Mouse (Mus musculus): ENCODE data around the gene Ubash3a. TPM values are rescaled to one million over a fixed set of nuclear protein-coding genes. Genes with fewer than 3 reads are reported as not detected.
"Not testable (repeated sequence)": the region's sequence is repeated elsewhere in the genome, so short reads cannot be mapped to it uniquely, and the experiment has no call there.

Ubash3a gene
- polyA plus RNA-seq, 1 experiment from 2014 or later, result 0.42 TPM

GRCm38 (mm10) chr17:31267138-31267537, 59.5 kb downstream of the Ubash3a start:
- no peak overlapping the region for H3K4me3 ChIP-seq
- whole genome bisulfite sequencing, result 82% methylated on average over 4 of the region's 4 CpGs
- no peak overlapping the region for H3K27ac ChIP-seq
- H3K9me3 ChIP-seq, result no peaks in the 10 kb centered on the region
- H3K4me1 ChIP-seq, result peaks cover 23% of the 10 kb centered on the region
- DNase-seq (ENCODE audit: extremely low spot score, low spot score), result no peak
- no peaks in the 10 kb centered on the region for H3K36me3 ChIP-seq (replicated peaks)
- no peaks in the 10 kb centered on the region; the same call in 1 of the 2 replicates for H3K27me3 ChIP-seq (ENCODE audit: poor library complexity, severe bottlenecking)

DNA sequence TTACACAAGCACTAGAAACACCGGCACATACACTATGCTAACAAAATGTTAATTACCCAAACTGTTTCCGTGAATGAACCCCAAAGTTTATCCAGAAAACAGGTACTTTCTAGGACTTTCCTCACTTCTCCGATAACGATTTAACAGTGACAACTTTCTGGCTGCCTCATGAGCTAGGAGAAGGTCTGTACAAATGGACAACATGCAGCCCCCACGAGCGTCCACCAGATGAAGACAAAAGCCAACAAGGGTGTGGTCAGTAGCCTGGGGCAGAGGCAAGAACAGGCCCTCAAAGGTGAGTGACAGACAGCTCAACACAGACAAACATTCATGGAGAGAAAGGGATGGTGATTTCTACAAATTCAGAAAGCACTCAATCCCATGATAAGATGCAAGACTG, 59.9 kb downstream of the Ubash3a start:
- no peaks in the 10 kb centered on the region for H3K36me3 ChIP-seq (replicated peaks)
- H3K27me3 ChIP-seq (ENCODE audit: poor library complexity, severe bottlenecking), result no peaks in the 10 kb centered on the region; the same call in 1 of the 2 replicates
- WGBS, result 85% methylated on average over 6 of the region's 6 CpGs
- H3K27ac ChIP-seq, result no peak overlapping the region
- no peaks in the 10 kb centered on the region for H3K9me3 ChIP-seq
- DNase-seq (ENCODE audit: extremely low spot score, low spot score), result no peak
- no peak overlapping the region for H3K4me3 ChIP-seq
- H3K4me1 ChIP-seq, result peaks cover 23% of the 10 kb centered on the region

DNA sequence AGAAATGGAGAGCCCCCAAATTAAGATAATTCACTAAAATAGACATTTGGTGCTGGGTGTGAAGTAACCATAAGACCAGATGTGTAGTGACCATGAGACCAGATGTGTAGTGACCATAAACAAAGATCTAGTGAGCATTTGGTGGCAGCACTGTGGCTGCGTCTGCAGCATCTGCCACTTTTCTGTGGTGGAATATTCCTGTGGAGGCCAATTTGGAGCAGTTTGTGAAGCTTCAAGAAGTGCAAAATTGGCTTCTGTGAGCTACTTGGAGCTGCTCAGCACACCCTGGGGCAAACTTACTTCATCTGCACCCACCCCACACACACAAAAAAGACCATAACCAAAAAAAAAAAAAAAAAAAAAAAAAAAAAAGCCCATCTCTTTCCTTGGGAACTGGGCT, 60.3 kb downstream of the Ubash3a start:
- H3K36me3 ChIP-seq (replicated peaks), result no peaks in the 10 kb centered on the region
- no peak overlapping the region for H3K4me3 ChIP-seq
- H3K27ac ChIP-seq, result no peak overlapping the region
- H3K27me3 ChIP-seq (ENCODE audit: poor library complexity, severe bottlenecking), result no peaks in the 10 kb centered on the region; the same call in 1 of the 2 replicates
- DNase-seq (ENCODE audit: extremely low spot score, low spot score), result no peak
- WGBS, result 86% methylated on average over 1 of the region's 1 CpGs
- no peaks in the 10 kb centered on the region for H3K9me3 ChIP-seq
- H3K4me1 ChIP-seq, result peaks cover 23% of the 10 kb centered on the region

GRCm38 (mm10) chr17:31269761-31270160, 62.1 kb downstream of the Ubash3a start:
- Histone ChIP-seq H3K36me3 (replicated peaks) (no peaks in the 10 kb centered on the region), H3K9me3 (no peaks in the 10 kb centered on the region), H3K27ac (no peak overlapping the region), H3K27me3 (ENCODE audit: poor library complexity, severe bottlenecking) (no peaks in the 10 kb centered on the region; the same call in 1 of the 2 replicates), H3K4me1 (peaks cover 18% of the 10 kb centered on the region), H3K4me3 (no peak overlapping the region)
- no peak for DNase-seq (ENCODE audit: extremely low spot score, low spot score)
- WGBS, result 86% methylated on average over 2 of the region's 2 CpGs

- peaks cover 13% of the 10 kb centered on the region for H3K4me1 ChIP-seq
- no peaks in the 10 kb centered on the region for H3K9me3 ChIP-seq
- WGBS, result 91% methylated on average over 4 of the region's 4 CpGs
- H3K27me3 ChIP-seq (ENCODE audit: poor library complexity, severe bottlenecking), result no peaks in the 10 kb centered on the region; the same call in 1 of the 2 replicates
- DNase-seq (ENCODE audit: extremely low spot score, low spot score), result no peak
- H3K36me3 ChIP-seq (replicated peaks), result no peaks in the 10 kb centered on the region
- no peak overlapping the region for H3K4me3 ChIP-seq
- no peak overlapping the region for H3K27ac ChIP-seq
These were observed 62.6 kb downstream of the Ubash3a start for GRCm38 (mm10) chr17:31270246-31270645.

GRCm38 (mm10) chr17:31270736-31271135, 63.1 kb downstream of the Ubash3a start:
- not testable (repeated sequence) for H3K36me3 ChIP-seq (replicated peaks); H3K4me3 ChIP-seq; H3K27ac ChIP-seq; H3K9me3 ChIP-seq; H3K27me3 ChIP-seq (ENCODE audit: poor library complexity, severe bottlenecking); DNase-seq (ENCODE audit: extremely low spot score, low spot score); H3K4me1 ChIP-seq
- WGBS, result 85% methylated on average over 8 of the region's 8 CpGs

DNA sequence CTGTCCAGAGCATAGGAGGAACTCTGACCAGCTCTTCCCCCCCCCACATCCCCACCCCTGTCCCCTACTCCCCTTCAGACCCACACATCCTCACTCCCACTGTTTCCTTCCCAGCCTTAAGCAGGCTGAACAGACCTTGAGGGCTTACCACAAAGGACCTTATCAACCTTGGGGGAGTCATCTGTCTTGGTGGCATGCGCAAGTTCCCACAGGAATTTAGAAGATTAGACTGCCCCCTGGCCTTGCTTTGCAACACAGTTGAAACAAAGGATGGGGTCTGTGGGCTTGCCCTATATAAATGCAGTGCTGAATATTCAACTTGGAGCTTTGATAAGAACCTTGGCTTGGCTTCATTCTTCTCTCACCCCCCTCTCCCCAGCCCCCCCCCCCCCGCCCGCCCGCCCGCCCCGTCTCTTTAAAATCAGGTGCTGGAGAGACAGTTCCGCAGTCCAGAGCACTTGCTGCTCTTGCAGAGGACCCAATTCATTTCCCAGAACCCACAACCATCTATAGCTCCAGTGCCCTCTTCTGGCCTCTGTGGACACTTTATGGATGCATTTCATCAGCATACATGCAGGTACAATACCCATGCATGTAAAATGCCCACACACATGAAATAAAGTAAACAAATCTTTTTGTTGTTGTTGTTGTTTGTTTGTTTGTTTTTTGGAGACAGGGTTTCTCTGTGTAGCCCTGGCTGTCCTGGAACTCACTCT, 63.6 kb downstream of the Ubash3a start:
- Histone ChIP-seq H3K4me3 (no peak overlapping the region), H3K36me3 (replicated peaks) (no peaks in the 10 kb centered on the region), H3K27ac (no peak overlapping the region), H3K9me3 (no peaks in the 10 kb centered on the region), H3K27me3 (ENCODE audit: poor library complexity, severe bottlenecking) (peaks cover 4% of the 10 kb centered on the region), H3K4me1 (peaks cover 9% of the 10 kb centered on the region)
- no peak for DNase-seq (ENCODE audit: extremely low spot score, low spot score)
- WGBS, result 73% methylated on average over 1 of the region's 7 CpGs

GRCm38 (mm10) chr17:31272416-31273165, 64.9 kb downstream of the Ubash3a start:
- Histone ChIP-seq H3K36me3 (replicated peaks) (no peaks in the 10 kb centered on the region), H3K9me3 (no peaks in the 10 kb centered on the region), H3K4me1 (peaks cover 22% of the 10 kb centered on the region), H3K4me3 (no peak overlapping the region), H3K27ac (no peak overlapping the region), H3K27me3 (ENCODE audit: poor library complexity, severe bottlenecking) (peaks cover 8% of the 10 kb centered on the region)
- no peak for DNase-seq (ENCODE audit: extremely low spot score, low spot score)
- 89% methylated on average over 9 of the region's 9 CpGs for WGBS

DNA sequence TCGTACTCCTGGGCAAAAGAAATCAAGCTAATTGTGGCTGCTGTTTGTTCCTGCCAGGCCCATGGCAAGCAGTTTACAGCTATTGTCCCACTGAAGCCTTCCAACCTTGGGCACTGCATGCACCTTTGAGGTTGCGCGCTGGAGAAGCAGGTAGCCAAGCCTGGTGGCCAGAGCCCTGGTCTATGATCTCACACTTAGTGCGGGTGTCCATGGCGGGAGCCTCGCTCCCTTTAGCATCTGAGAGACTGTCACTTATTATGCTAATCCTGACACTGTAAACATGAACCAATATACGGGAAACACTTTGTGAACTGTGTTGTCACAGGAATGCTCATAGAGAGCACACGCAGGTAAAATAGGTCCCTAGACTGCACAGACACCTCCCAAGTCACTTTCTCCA, 66.0 kb downstream of the Ubash3a start:
- Histone ChIP-seq H3K4me1 (peaks cover 27% of the 10 kb centered on the region), H3K36me3 (replicated peaks) (no peaks in the 10 kb centered on the region), H3K27ac (no peak overlapping the region), H3K9me3 (no peaks in the 10 kb centered on the region), H3K4me3 (no peak overlapping the region), H3K27me3 (ENCODE audit: poor library complexity, severe bottlenecking) (peaks cover 8% of the 10 kb centered on the region)
- 92% methylated on average over 8 of the region's 8 CpGs for WGBS
- no peak for DNase-seq (ENCODE audit: extremely low spot score, low spot score)

DNA sequence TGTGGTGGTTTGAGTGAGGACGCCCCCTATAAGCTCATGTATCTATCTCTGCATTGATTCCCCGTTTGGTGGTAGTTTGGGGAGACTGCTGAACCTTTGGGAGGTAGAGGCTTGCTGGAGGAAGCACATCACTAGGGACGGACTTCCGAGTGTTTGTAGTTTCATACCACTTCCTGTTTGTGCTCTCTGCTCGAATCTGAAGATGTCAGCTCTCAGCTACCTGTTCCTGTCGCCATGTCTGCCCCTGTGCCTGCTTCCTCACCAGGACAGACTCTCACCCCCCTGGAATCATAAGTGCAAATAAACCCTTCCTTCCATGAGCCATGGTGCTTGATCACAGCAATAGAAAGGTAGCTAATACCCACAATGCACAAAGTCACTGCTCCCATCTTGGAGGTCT, 67.5 kb downstream of the Ubash3a start:
- Histone ChIP-seq H3K27ac (no peak overlapping the region), H3K4me3 (no peak overlapping the region), H3K4me1 (peaks cover 30% of the 10 kb centered on the region), H3K36me3 (replicated peaks) (no peaks in the 10 kb centered on the region), H3K9me3 (no peaks in the 10 kb centered on the region), H3K27me3 (ENCODE audit: poor library complexity, severe bottlenecking) (peaks cover 8% of the 10 kb centered on the region)
- no peak for DNase-seq (ENCODE audit: extremely low spot score, low spot score)
- WGBS, result 79% methylated on average over 6 of the region's 6 CpGs

- H3K9me3 ChIP-seq, result no peaks in the 10 kb centered on the region
- H3K4me1 ChIP-seq, result peaks cover 21% of the 10 kb centered on the region
- no peaks in the 10 kb centered on the region for H3K36me3 ChIP-seq (replicated peaks)
- peak overlapping the region; percentile 62 for H3K4me3 ChIP-seq
- DNase-seq (ENCODE audit: extremely low spot score, low spot score), result no peak
- peaks cover 8% of the 10 kb centered on the region for H3K27me3 ChIP-seq (ENCODE audit: poor library complexity, severe bottlenecking)
- H3K27ac ChIP-seq, result peak overlapping the region; percentile 77; the same call in 1 of the 2 replicates
- WGBS, result 21% methylated on average over 9 of the region's 9 CpGs
These were observed 68.7 kb downstream of the Ubash3a start for GRCm38 (mm10) chr17:31276207-31276921.

- peak; percentile 87 for DNase-seq (ENCODE audit: extremely low spot score, low spot score)
- 10% methylated on average over 44 of the region's 44 CpGs for WGBS
- no peaks in the 10 kb centered on the region for H3K9me3 ChIP-seq
- no peaks in the 10 kb centered on the region for H3K36me3 ChIP-seq (replicated peaks)
- H3K27ac ChIP-seq, result peak within 1 kb of the TSS; percentile 77
- H3K4me3 ChIP-seq, result peak within 1 kb of the TSS; percentile 62
- H3K4me1 ChIP-seq, result peaks cover 29% of the 10 kb centered on the region
- H3K27me3 ChIP-seq (ENCODE audit: poor library complexity, severe bottlenecking), result peaks cover 8% of the 10 kb centered on the region
These were observed 69.5 kb downstream of the Ubash3a start, which contains the start of gene Rsph1 for GRCm38 (mm10) chr17:31276922-31277918. Gene Rsph1 (minus strand): TSS chr17:31277383.
